Mouse (Mus musculus) kidney, postnatal 36 days (tissue): ENCODE results near the gene Dspp.

ENCODE experiments used
- DNase-seq, 2 experiments: peaks; one replicate each; pipeline ENCODE4 v3.0.0; 2021 to 2022; ENCODE audit warnings: mixed read lengths in 2 of 2

Dspp gene

GRCm38 (mm10) chr5:104201153-104201950, 30.8 kb downstream of the Dspp start:
- DNase-seq: no peak

GRCm38 (mm10) chr5:104202351-104202750, 31.8 kb downstream of the Dspp start, which contains the start of gene Dmp1:
Gene Dmp1, plus strand, starts transcription at chr5:104202613.
- DNase-seq: no peak

GRCm38 (mm10) chr5:104212531-104212930, 42.0 kb downstream of the Dspp start:
- DNase-seq: no peak

- DNase-seq: peak; percentile 16 to 27
These were observed 48.4 kb downstream of the Dspp start for GRCm38 (mm10) chr5:104218926-104219325.

- DNase-seq: no peak
These were observed 53.8 kb downstream of the Dspp start for GRCm38 (mm10) chr5:104224299-104224698.

- no peak for DNase-seq
These were observed 54.2 kb downstream of the Dspp start for GRCm38 (mm10) chr5:104224750-104225149.

GRCm38 (mm10) chr5:104228497-104228896, 58.0 kb downstream of the Dspp start:
- DNase-seq: no peak
